Mouse (Mus musculus): ENCODE measurements around the gene Gm44805. TPM values are rescaled to one million over a fixed set of nuclear protein-coding genes. Genes with fewer than 3 reads are reported as not detected.

The Gm44805 gene
- total and polyA plus RNA-seq, 2 experiments from 2014 or later: not detected

DNA sequence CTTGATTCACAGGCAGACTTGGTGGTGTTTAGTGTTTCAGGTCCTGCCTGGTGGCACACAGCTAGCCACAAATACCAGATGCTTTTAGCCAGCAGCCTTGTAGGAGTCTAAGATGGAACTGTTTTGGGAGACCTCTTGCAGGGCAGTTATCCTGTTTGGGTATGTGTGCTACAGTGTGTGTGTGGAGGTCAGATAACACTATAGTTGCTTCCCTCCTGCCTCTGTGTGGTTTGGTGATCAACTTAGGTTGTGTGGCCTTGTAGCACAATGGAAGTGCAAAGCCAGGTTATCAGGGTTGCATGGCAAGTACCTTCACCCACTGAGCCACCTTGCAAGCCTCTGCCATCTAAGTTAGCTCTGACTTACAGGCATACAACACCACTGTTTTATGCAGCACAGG lies 48.5 kb downstream of the Gm44805 start:
- Histone ChIP-seq H3K36me3 (ENCODE audit: insufficient read depth, low read length) (peaks cover 57% of the 10 kb centered on the region), H3K9me3 (ENCODE audit: low read length) (no peaks in the 10 kb centered on the region), H3K27ac (ENCODE audit: low read depth, low read length) (no peak overlapping the region), H3K4me2 (ENCODE audit: low read depth, low read length, poor library complexity, severe bottlenecking) (no peak overlapping the region), H3K27me3 (ENCODE audit: insufficient read depth, low read length) (no peaks in the 10 kb centered on the region), H3K9ac (replicated peaks; ENCODE audit: low read length, poor library complexity, severe bottlenecking) (no peak overlapping the region), H3K4me1 (ENCODE audit: insufficient read depth, low read length) (no peaks in the 10 kb centered on the region), H3K4me3 (ENCODE audit: low read depth, low read length) (no peak overlapping the region)
- ATAC-seq (ENCODE audit: low FRiP score) (no peak), DNase-seq (ENCODE audit: low spot score) (no peak)
- TF ChIP-seq CTCF (IDR thresholded peaks at IDR 0.05): no peak

GRCm38 (mm10) chr7:19632275-19632674 lies 48.9 kb downstream of the Gm44805 start:
- Histone ChIP-seq H3K9me3 (ENCODE audit: low read length) (no peaks in the 10 kb centered on the region), H3K4me1 (ENCODE audit: insufficient read depth, low read length) (no peaks in the 10 kb centered on the region), H3K27me3 (ENCODE audit: insufficient read depth, low read length) (no peaks in the 10 kb centered on the region), H3K9ac (replicated peaks; ENCODE audit: low read length, poor library complexity, severe bottlenecking) (no peak overlapping the region), H3K36me3 (ENCODE audit: insufficient read depth, low read length) (peaks cover 55% of the 10 kb centered on the region), H3K4me3 (ENCODE audit: low read depth, low read length) (no peak overlapping the region), H3K4me2 (ENCODE audit: low read depth, low read length, poor library complexity, severe bottlenecking) (no peak overlapping the region), H3K27ac (ENCODE audit: low read depth, low read length) (no peak overlapping the region)
- TF ChIP-seq CTCF (IDR thresholded peaks at IDR 0.05): no peak
- DNase-seq (ENCODE audit: low spot score): no peak
- no peak for ATAC-seq (ENCODE audit: low FRiP score)

- peak within 1 kb of the TSS; percentile 48 for H3K9ac ChIP-seq (replicated peaks; ENCODE audit: low read length, poor library complexity, severe bottlenecking)
- ATAC-seq (ENCODE audit: low FRiP score) (peak; percentile 81), DNase-seq (ENCODE audit: low spot score) (peak; percentile 91)
- no peaks in the 10 kb centered on the region for H3K4me1 ChIP-seq (ENCODE audit: insufficient read depth, low read length)
- H3K36me3 ChIP-seq (ENCODE audit: insufficient read depth, low read length): peaks cover 26% of the 10 kb centered on the region
- no peak within 1 kb of the TSS; the same call in 1 of the 2 replicates for H3K27ac ChIP-seq (ENCODE audit: low read depth, low read length)
- H3K4me2 ChIP-seq (ENCODE audit: low read depth, low read length, poor library complexity, severe bottlenecking): peak within 1 kb of the TSS; percentile 74
- WGBS: 0% methylated on average over 24 of the region's 41 CpGs
- H3K27me3 ChIP-seq (ENCODE audit: insufficient read depth, low read length): no peaks in the 10 kb centered on the region
- peak within 1 kb of the TSS; percentile 62 for H3K4me3 ChIP-seq (ENCODE audit: low read depth, low read length)
- H3K9me3 ChIP-seq (ENCODE audit: low read length): no peaks in the 10 kb centered on the region
- no peak for TF ChIP-seq CTCF (IDR thresholded peaks at IDR 0.05)
Observed at GRCm38 (mm10) chr7:19629361-19629734, 51.9 kb downstream of the Gm44805 start, which contains the start of gene Relb. Relb (minus strand) TSS chr7:19629438.

GRCm38 (mm10) chr7:19628536-19629360 lies 52.5 kb downstream of the Gm44805 start:
- no peaks in the 10 kb centered on the region for H3K4me1 ChIP-seq (ENCODE audit: insufficient read depth, low read length)
- peak; percentile 83 for ATAC-seq (ENCODE audit: low FRiP score)
- TF ChIP-seq CTCF (IDR thresholded peaks at IDR 0.05): no peak
- H3K27ac ChIP-seq (ENCODE audit: low read depth, low read length): no peak overlapping the region; the same call in 1 of the 2 replicates
- peak overlapping the region; percentile 48 for H3K9ac ChIP-seq (replicated peaks; ENCODE audit: low read length, poor library complexity, severe bottlenecking)
- DNase-seq (ENCODE audit: low spot score): peak; percentile 83
- H3K27me3 ChIP-seq (ENCODE audit: insufficient read depth, low read length): no peaks in the 10 kb centered on the region
- H3K9me3 ChIP-seq (ENCODE audit: low read length): no peaks in the 10 kb centered on the region
- H3K36me3 ChIP-seq (ENCODE audit: insufficient read depth, low read length): peaks cover 20% of the 10 kb centered on the region
- WGBS: 1% methylated on average over 56 of the region's 57 CpGs
- peak overlapping the region; percentile 74 for H3K4me2 ChIP-seq (ENCODE audit: low read depth, low read length, poor library complexity, severe bottlenecking)
- peak overlapping the region; percentile 62 for H3K4me3 ChIP-seq (ENCODE audit: low read depth, low read length)

DNA sequence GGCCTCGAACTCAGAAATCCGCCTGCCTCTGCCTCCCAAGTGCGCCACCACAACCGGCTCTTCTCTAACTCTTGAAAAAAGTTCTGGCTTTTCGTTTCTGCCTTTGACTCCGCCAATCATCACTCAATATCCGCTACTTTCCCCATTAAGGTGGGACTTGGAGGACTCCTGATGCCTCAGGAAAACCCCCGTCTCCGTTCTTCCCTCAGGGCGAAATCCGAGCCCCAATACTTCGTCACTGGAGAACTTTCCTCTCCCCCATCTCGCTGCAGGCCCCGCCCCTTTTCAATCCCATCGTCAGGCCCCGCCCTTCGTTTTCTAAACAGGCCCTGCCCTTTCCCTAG lies 53.1 kb downstream of the Gm44805 start:
- H3K9ac ChIP-seq (replicated peaks; ENCODE audit: low read length, poor library complexity, severe bottlenecking): peak overlapping the region; percentile 36; the same call in 1 of the 2 replicates

DNA sequence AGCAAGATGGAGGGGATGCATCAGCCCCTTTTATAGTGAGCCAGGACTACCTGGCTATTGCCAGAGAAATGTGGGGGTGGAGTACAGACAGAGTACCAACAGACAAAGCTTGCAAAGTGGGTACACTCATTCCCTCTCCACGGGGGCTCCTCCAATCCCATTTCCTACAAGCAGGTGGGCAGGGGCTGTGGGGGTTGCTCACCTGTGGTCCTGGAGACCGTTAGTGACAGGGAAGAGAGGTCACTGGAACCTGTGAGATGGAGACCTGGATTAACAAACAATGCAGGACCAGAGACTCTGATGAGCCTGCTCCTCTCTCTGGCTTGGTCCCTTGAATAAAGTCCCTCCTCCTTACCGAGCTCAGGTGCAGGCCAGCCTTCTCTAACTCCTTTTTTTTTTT lies 53.5 kb downstream of the Gm44805 start:
- TF ChIP-seq CTCF (IDR thresholded peaks at IDR 0.05): no peak
- DNase-seq (ENCODE audit: low spot score) (no peak), ATAC-seq (ENCODE audit: low FRiP score) (no peak)
- Histone ChIP-seq H3K4me1 (ENCODE audit: insufficient read depth, low read length) (no peaks in the 10 kb centered on the region), H3K4me3 (ENCODE audit: low read depth, low read length) (peak overlapping the region; percentile 62; the same call in 1 of the 2 replicates), H3K27ac (ENCODE audit: low read depth, low read length) (no peak overlapping the region), H3K9ac (replicated peaks; ENCODE audit: low read length, poor library complexity, severe bottlenecking) (no peak overlapping the region), H3K36me3 (ENCODE audit: insufficient read depth, low read length) (peaks cover 10% of the 10 kb centered on the region), H3K27me3 (ENCODE audit: insufficient read depth, low read length) (no peaks in the 10 kb centered on the region), H3K4me2 (ENCODE audit: low read depth, low read length, poor library complexity, severe bottlenecking) (peak overlapping the region; percentile 74), H3K9me3 (ENCODE audit: low read length) (no peaks in the 10 kb centered on the region)
- WGBS: 53% methylated on average over 3 of the region's 3 CpGs

More for the DNA sequence above, 53.1 kb downstream of the Gm44805 start:
- Histone ChIP-seq H3K9me3 (ENCODE audit: low read length) (no peaks in the 10 kb centered on the region), H3K27me3 (ENCODE audit: insufficient read depth, low read length) (no peaks in the 10 kb centered on the region), H3K4me2 (ENCODE audit: low read depth, low read length, poor library complexity, severe bottlenecking) (peak overlapping the region; percentile 74), H3K4me3 (ENCODE audit: low read depth, low read length) (peak overlapping the region; percentile 62), H3K36me3 (ENCODE audit: insufficient read depth, low read length) (peaks cover 14% of the 10 kb centered on the region), H3K4me1 (ENCODE audit: insufficient read depth, low read length) (no peaks in the 10 kb centered on the region), H3K27ac (ENCODE audit: low read depth, low read length) (no peak overlapping the region; the same call in 1 of the 2 replicates)
- 15% methylated on average over 17 of the region's 17 CpGs for WGBS
- no peak for TF ChIP-seq CTCF (IDR thresholded peaks at IDR 0.05)
- ATAC-seq (ENCODE audit: low FRiP score) (no peak), DNase-seq (ENCODE audit: low spot score) (no peak)
